Mouse (Mus musculus): ENCODE measurements at regions not wholly inside any gene's neighbourhood (a gene's known extent, or its start where the extent isn't known, plus 50 kb on each side); places are given as distances from the start of the nearest gene placed in this dataset.
"Not testable (repeated sequence)": the region's sequence is repeated elsewhere in the genome, so short reads cannot be mapped to it uniquely, and the experiment has no call there.

GRCm38 (mm10) chr5:12767383-12767782 is 357.8 kb upstream of the Sema3a start:
- Histone ChIP-seq H3K4me1 (ENCODE audit: insufficient read depth) (no peaks in the 10 kb centered on the region), H3K9ac (no peak overlapping the region), H3K4me2 (ENCODE audit: low read depth) (no peak overlapping the region), H3K36me3 (ENCODE audit: insufficient read depth) (no peaks in the 10 kb centered on the region), H3K9me3 (ENCODE audit: low read length) (no peaks in the 10 kb centered on the region), H3K27ac (ENCODE audit: low read depth, low read length) (no peak overlapping the region), H3K4me3 (ENCODE audit: low read depth, low read length) (no peak overlapping the region), H3K27me3 (ENCODE audit: insufficient read depth, low read length) (no peaks in the 10 kb centered on the region)
- 63% methylated on average over 1 of the region's 1 CpGs for WGBS
- DNase-seq (no peak), ATAC-seq (no peak)
- TF ChIP-seq CTCF (IDR thresholded peaks at IDR 0.05; ENCODE audit: low read depth), result no peak

GRCm38 (mm10) chr5:12782681-12783080 is 342.5 kb upstream of the Sema3a start:
- Histone ChIP-seq H3K27me3 (ENCODE audit: insufficient read depth, low read length) (no peaks in the 10 kb centered on the region), H3K4me2 (ENCODE audit: low read depth) (no peak overlapping the region), H3K9me3 (ENCODE audit: low read length) (0 out of 2 replicates have a peak, but pooled peaks cover 3% of the 10 kb centered on the region), H3K36me3 (ENCODE audit: insufficient read depth) (no peaks in the 10 kb centered on the region), H3K27ac (ENCODE audit: low read depth, low read length) (no peak overlapping the region), H3K9ac (no peak overlapping the region), H3K4me1 (ENCODE audit: insufficient read depth) (no peaks in the 10 kb centered on the region), H3K4me3 (ENCODE audit: low read depth, low read length) (no peak overlapping the region)
- WGBS, result 98% methylated on average over 3 of the region's 3 CpGs
- TF ChIP-seq CTCF (IDR thresholded peaks at IDR 0.05; ENCODE audit: low read depth), result no peak
- ATAC-seq (no peak), DNase-seq (no peak)

GRCm38 (mm10) chr5:12808729-12809128 is 316.5 kb upstream of the Sema3a start:
- Histone ChIP-seq H3K4me2 (ENCODE audit: low read depth) (no peak overlapping the region), H3K27me3 (ENCODE audit: insufficient read depth, low read length) (no peaks in the 10 kb centered on the region), H3K27ac (ENCODE audit: low read depth, low read length) (no peak overlapping the region), H3K4me3 (ENCODE audit: low read depth, low read length) (no peak overlapping the region), H3K4me1 (ENCODE audit: insufficient read depth) (no peaks in the 10 kb centered on the region), H3K9ac (no peak overlapping the region), H3K9me3 (ENCODE audit: low read length) (no peaks in the 10 kb centered on the region), H3K36me3 (ENCODE audit: insufficient read depth) (no peaks in the 10 kb centered on the region)
- 33% methylated on average over 1 of the region's 1 CpGs for WGBS
- DNase-seq (no peak), ATAC-seq (no peak)
- TF ChIP-seq CTCF (IDR thresholded peaks at IDR 0.05; ENCODE audit: low read depth), result no peak

GRCm38 (mm10) chr5:12809884-12810283 is 315.3 kb upstream of the Sema3a start:
- DNase-seq (no peak), ATAC-seq (no peak)
- no peaks in the 10 kb centered on the region for H3K27me3 ChIP-seq (ENCODE audit: insufficient read depth, low read length)
- H3K4me1 ChIP-seq (ENCODE audit: insufficient read depth), result no peaks in the 10 kb centered on the region
- H3K9me3 ChIP-seq (ENCODE audit: low read length), result no peaks in the 10 kb centered on the region
- H3K4me3 ChIP-seq (ENCODE audit: low read depth, low read length), result no peak overlapping the region
- H3K36me3 ChIP-seq (ENCODE audit: insufficient read depth), result no peaks in the 10 kb centered on the region
- no peak overlapping the region for H3K9ac ChIP-seq
- WGBS, result 70% methylated on average over 2 of the region's 2 CpGs
- TF ChIP-seq CTCF (IDR thresholded peaks at IDR 0.05; ENCODE audit: low read depth), result no peak
- no peak overlapping the region for H3K4me2 ChIP-seq (ENCODE audit: low read depth)
- no peak overlapping the region for H3K27ac ChIP-seq (ENCODE audit: low read depth, low read length)

- ATAC-seq, H3K9ac ChIP-seq: not testable (repeated sequence)
These were observed 278.0 kb upstream of the Sema3a start for GRCm38 (mm10) chr5:12847207-12847606.

GRCm38 (mm10) chr5:12856869-12857268 is 268.3 kb upstream of the Sema3a start:
- no peak for TF ChIP-seq CTCF (IDR thresholded peaks at IDR 0.05; ENCODE audit: low read depth)
- ATAC-seq (no peak), DNase-seq (no peak)

More at GRCm38 (mm10) chr5:12847207-12847606, 278.0 kb upstream of the Sema3a start:
- H3K4me1 ChIP-seq (ENCODE audit: insufficient read depth); H3K27me3 ChIP-seq (ENCODE audit: insufficient read depth, low read length); H3K4me2 ChIP-seq (ENCODE audit: low read depth); H3K4me3 ChIP-seq (ENCODE audit: low read depth, low read length); H3K9me3 ChIP-seq (ENCODE audit: low read length); DNase-seq; H3K27ac ChIP-seq (ENCODE audit: low read depth, low read length); H3K36me3 ChIP-seq (ENCODE audit: insufficient read depth): not testable (repeated sequence)
- 83% methylated on average over 3 of the region's 3 CpGs for WGBS

GRCm38 (mm10) chr5:12868355-12869217 is 256.6 kb upstream of the Sema3a start:
- H3K4me2 ChIP-seq (ENCODE audit: low read depth), result no peak overlapping the region
- no peaks in the 10 kb centered on the region for H3K4me1 ChIP-seq (ENCODE audit: insufficient read depth)
- no peak overlapping the region for H3K9ac ChIP-seq
- H3K36me3 ChIP-seq (ENCODE audit: insufficient read depth), result no peaks in the 10 kb centered on the region
- H3K27ac ChIP-seq (ENCODE audit: low read depth, low read length), result no peak overlapping the region
- no peaks in the 10 kb centered on the region for H3K27me3 ChIP-seq (ENCODE audit: insufficient read depth, low read length)
- no peak for DNase-seq
- H3K4me3 ChIP-seq (ENCODE audit: low read depth, low read length), result no peak overlapping the region
- 31% methylated on average over 3 of the region's 3 CpGs for WGBS
- no peak for ATAC-seq
- no peaks in the 10 kb centered on the region for H3K9me3 ChIP-seq (ENCODE audit: low read length)
- no peak for TF ChIP-seq CTCF (IDR thresholded peaks at IDR 0.05; ENCODE audit: low read depth)

More at GRCm38 (mm10) chr5:12856869-12857268, 268.3 kb upstream of the Sema3a start:
- Histone ChIP-seq H3K36me3 (ENCODE audit: insufficient read depth) (no peaks in the 10 kb centered on the region), H3K27ac (ENCODE audit: low read depth, low read length) (no peak overlapping the region), H3K27me3 (ENCODE audit: insufficient read depth, low read length) (no peaks in the 10 kb centered on the region), H3K4me1 (ENCODE audit: insufficient read depth) (no peaks in the 10 kb centered on the region), H3K9me3 (ENCODE audit: low read length) (no peaks in the 10 kb centered on the region), H3K9ac (no peak overlapping the region), H3K4me2 (ENCODE audit: low read depth) (no peak overlapping the region), H3K4me3 (ENCODE audit: low read depth, low read length) (no peak overlapping the region)
- WGBS, result 84% methylated on average over 2 of the region's 2 CpGs

Data from forebrain, postnatal 0 days (tissue).